Mouse (Mus musculus): ENCODE data around the gene Ugt1a8.
"Not testable (repeated sequence)": the region's sequence is repeated elsewhere in the genome, so short reads cannot be mapped to it uniquely, and the experiment has no call there.

Gene Ugt1a8

GRCm38 (mm10) chr1:88087513-88087912, at the start of gene Ugt1a8:
Gene Ugt1a8, plus strand, starts transcription at chr1:88087813.
- no peak for DNase-seq

GRCm38 (mm10) chr1:88043044-88043443, 44.6 kb upstream of the Ugt1a8 start:
- not testable (repeated sequence) for DNase-seq

GRCm38 (mm10) chr1:88044832-88045437, 42.7 kb upstream of the Ugt1a8 start:
- DNase-seq, result peak; percentile 18

GRCm38 (mm10) chr1:88047408-88047807, 40.2 kb upstream of the Ugt1a8 start:
- not testable (repeated sequence) for DNase-seq

GRCm38 (mm10) chr1:88055088-88055487, 32.5 kb upstream of the Ugt1a8 start, which contains the start of gene Ugt1a10:
Gene Ugt1a10, plus strand, starts transcription at chr1:88055388.
- no peak for DNase-seq

GRCm38 (mm10) chr1:88066472-88067102, 21.0 kb upstream of the Ugt1a8 start:
- DNase-seq, result not testable (repeated sequence)

- DNase-seq, result no peak
Observed at GRCm38 (mm10) chr1:88070495-88070894, 17.1 kb upstream of the Ugt1a8 start, which contains the start of gene Ugt1a9. Gene Ugt1a9, plus strand, starts transcription at chr1:88070800.

GRCm38 (mm10) chr1:88070902-88071301, 16.7 kb upstream of the Ugt1a8 start:
- no peak for DNase-seq

- DNase-seq, result no peak
Observed at GRCm38 (mm10) chr1:88074471-88074870, 13.1 kb upstream of the Ugt1a8 start.

- no peak for DNase-seq
Observed at GRCm38 (mm10) chr1:88077128-88077527, 10.5 kb upstream of the Ugt1a8 start.

GRCm38 (mm10) chr1:88081670-88082069, 5.9 kb upstream of the Ugt1a8 start:
- no peak for DNase-seq

GRCm38 (mm10) chr1:88086125-88086524, 1.5 kb upstream of the Ugt1a8 start:
- no peak for DNase-seq

- DNase-seq, result no peak
Observed at GRCm38 (mm10) chr1:88092341-88092740, 4.7 kb downstream of the Ugt1a8 start.

GRCm38 (mm10) chr1:88094270-88094676, 6.7 kb downstream of the Ugt1a8 start:
- DNase-seq, result not testable (repeated sequence)

- DNase-seq, result no peak
Observed at GRCm38 (mm10) chr1:88094941-88095492, 7.4 kb downstream of the Ugt1a8 start, which contains the start of gene Ugt1a7c. Gene Ugt1a7c, plus strand, starts transcription at chr1:88095062.

GRCm38 (mm10) chr1:88098546-88098945, 10.9 kb downstream of the Ugt1a8 start:
- not testable (repeated sequence) for DNase-seq

- not testable (repeated sequence) for DNase-seq
Observed at GRCm38 (mm10) chr1:88099691-88100090, 12.1 kb downstream of the Ugt1a8 start.

- DNase-seq, result not testable (repeated sequence)
Observed at GRCm38 (mm10) chr1:88103019-88103418, 15.4 kb downstream of the Ugt1a8 start, which contains the start of gene Ugt1a6b. Gene Ugt1a6b, plus strand, starts transcription at chr1:88103252.

GRCm38 (mm10) chr1:88103697-88104468, 16.3 kb downstream of the Ugt1a8 start:
- not testable (repeated sequence) for DNase-seq

- no peak for DNase-seq
Observed at GRCm38 (mm10) chr1:88104667-88105430, 17.2 kb downstream of the Ugt1a8 start.

GRCm38 (mm10) chr1:88105656-88106055, 18.0 kb downstream of the Ugt1a8 start:
- no peak for DNase-seq

GRCm38 (mm10) chr1:88109027-88109557, 21.5 kb downstream of the Ugt1a8 start:
- DNase-seq, result not testable (repeated sequence)
